Mouse (Mus musculus): ENCODE data around the gene Limk1. TPM values are rescaled to one million over a fixed set of nuclear protein-coding genes. Genes with fewer than 3 reads are reported as not detected.

The Limk1 gene
- polyA plus RNA-seq (2015; fragmentation: Illumina TruSeq; extraction: RNeasy Lipid Tissue Mini Kit (QIAGEN cat#74804); ENCODE audit: insufficient read depth, low read depth, low replicate concordance), result 2.5 TPM

DNA sequence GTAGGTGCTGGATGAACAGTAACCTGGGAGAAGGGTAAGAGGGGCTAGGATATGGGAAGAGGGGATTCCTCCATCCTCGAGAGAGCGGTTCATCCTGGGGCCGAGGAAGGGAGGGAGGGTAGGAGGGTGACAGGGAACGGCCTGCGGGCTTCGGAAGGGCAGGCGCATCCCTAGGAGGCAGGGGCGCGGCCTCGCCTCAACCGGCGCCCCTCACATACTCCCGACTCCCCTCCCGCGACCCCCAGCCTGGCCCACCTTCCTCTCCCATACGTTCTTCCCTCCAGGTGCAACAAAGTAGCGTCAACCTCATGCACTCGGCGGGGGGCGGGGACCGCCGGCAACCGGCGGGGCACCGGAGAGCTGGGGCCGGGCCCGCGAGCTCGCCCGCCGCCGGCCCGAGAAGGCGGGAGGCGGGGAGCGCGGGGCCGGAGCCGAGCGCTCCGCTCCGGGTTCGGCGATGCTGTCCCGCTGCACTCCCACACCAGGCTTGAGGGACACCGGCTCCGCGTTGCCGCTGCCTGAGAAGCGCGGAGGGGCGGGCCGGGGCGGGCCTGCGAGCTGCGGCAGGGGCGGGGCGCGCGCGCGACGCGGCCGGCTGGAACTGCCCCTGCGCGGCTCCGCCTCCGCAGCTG lies at the start of gene Limk1:
Limk1 (minus strand) TSS at position 513 of the 632 bp plus-strand sequence.

DNA sequence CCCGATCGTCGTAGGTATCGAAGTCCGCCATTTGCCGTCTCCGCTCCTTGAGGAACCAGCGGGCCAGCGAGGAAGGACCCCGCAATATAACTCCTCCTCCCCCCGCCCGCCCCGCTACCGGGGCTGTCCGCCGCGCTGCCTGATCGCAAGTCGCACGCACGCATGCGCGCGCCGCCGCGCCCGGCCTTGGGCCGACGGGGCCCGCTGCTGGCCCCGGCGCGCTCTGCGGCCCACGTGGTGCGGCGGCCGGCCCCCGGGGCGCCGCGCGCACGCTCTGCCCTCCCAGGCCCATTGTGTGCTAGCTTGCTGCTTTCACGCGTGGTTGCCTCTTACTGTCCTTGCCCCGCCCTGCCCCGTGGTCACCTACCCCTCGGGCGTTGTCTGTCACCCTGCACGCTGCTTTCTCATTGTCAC lies 49.1 kb downstream of the Limk1 start, which contains the start of gene Eif4h:
Eif4h (minus strand) TSS at position 222 of the 414 bp plus-strand sequence.

DNA sequence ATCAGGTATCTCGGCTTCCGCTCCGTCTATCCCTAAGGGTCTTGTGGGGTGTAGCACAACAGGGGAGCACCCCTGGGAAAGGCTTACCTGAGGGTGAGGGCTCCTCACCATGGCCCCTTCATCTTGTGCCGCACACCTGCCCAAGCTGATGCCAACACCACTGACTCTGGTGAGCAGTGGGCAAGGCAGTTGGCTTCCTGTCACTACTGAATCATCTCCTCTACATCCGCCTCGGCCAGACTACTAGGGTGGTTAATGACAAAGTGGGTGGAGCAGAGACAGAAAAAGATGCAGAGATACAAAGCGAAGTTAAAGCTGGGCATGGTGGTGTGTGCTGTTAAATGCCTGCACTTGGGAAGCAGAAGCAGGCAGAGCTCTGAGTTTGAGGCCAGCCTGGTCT lies 73.6 kb downstream of the Limk1 start, which contains the start of gene Lat2:
Lat2 (minus strand) TSS at position 224 of the 400 bp plus-strand sequence.

Other genes starting within 250 kb of the Limk1 start
- gene Gtf2ird1, start 231.9 kb downstream of the Limk1 start, polyA plus RNA-seq (2015; fragmentation: Illumina TruSeq; extraction: RNeasy Lipid Tissue Mini Kit (QIAGEN cat#74804); ENCODE audit: insufficient read depth, low read depth, low replicate concordance), result 4.9 TPM
- gene Clip2, start 136.2 kb downstream of the Limk1 start, polyA plus RNA-seq (2015; fragmentation: Illumina TruSeq; extraction: RNeasy Lipid Tissue Mini Kit (QIAGEN cat#74804); ENCODE audit: insufficient read depth, low read depth, low replicate concordance), result 3.3 TPM
- gene Syna, start 128.4 kb downstream of the Limk1 start, polyA plus RNA-seq (2015; fragmentation: Illumina TruSeq; extraction: RNeasy Lipid Tissue Mini Kit (QIAGEN cat#74804); ENCODE audit: insufficient read depth, low read depth, low replicate concordance), result not detected
- 18.1 TPM for gene Rfc2, start 107.2 kb downstream of the Limk1 start, polyA plus RNA-seq (2015; fragmentation: Illumina TruSeq; extraction: RNeasy Lipid Tissue Mini Kit (QIAGEN cat#74804); ENCODE audit: insufficient read depth, low read depth, low replicate concordance)
- 2.1 TPM for gene Lat2, start 73.6 kb downstream of the Limk1 start, polyA plus RNA-seq (2015; fragmentation: Illumina TruSeq; extraction: RNeasy Lipid Tissue Mini Kit (QIAGEN cat#74804); ENCODE audit: insufficient read depth, low read depth, low replicate concordance)
- gene Eif4h, start 49.1 kb downstream of the Limk1 start, polyA plus RNA-seq (2015; fragmentation: Illumina TruSeq; extraction: RNeasy Lipid Tissue Mini Kit (QIAGEN cat#74804); ENCODE audit: insufficient read depth, low read depth, low replicate concordance), result 36.7 TPM
- gene Eln, start 58.7 kb upstream of the Limk1 start, polyA plus RNA-seq (2015; fragmentation: Illumina TruSeq; extraction: RNeasy Lipid Tissue Mini Kit (QIAGEN cat#74804); ENCODE audit: insufficient read depth, low read depth, low replicate concordance), result 38.7 TPM
- not detected for gene Tmem270, start 218.1 kb upstream of the Limk1 start, polyA plus RNA-seq (2015; fragmentation: Illumina TruSeq; extraction: RNeasy Lipid Tissue Mini Kit (QIAGEN cat#74804); ENCODE audit: insufficient read depth, low read depth, low replicate concordance)
- not detected for gene Cldn13, start 226.9 kb upstream of the Limk1 start, polyA plus RNA-seq (2015; fragmentation: Illumina TruSeq; extraction: RNeasy Lipid Tissue Mini Kit (QIAGEN cat#74804); ENCODE audit: insufficient read depth, low read depth, low replicate concordance)
- gene Mettl27, start 243.8 kb upstream of the Limk1 start, polyA plus RNA-seq (2015; fragmentation: Illumina TruSeq; extraction: RNeasy Lipid Tissue Mini Kit (QIAGEN cat#74804); ENCODE audit: insufficient read depth, low read depth, low replicate concordance), result 2.3 TPM